Mouse (Mus musculus) R1 (cell line): Measurements from ENCODE around the gene Arpc1a.
"Not testable (repeated sequence)": the region's sequence is repeated elsewhere in the genome, so short reads cannot be mapped to it uniquely, and the experiment has no call there.

Experiments
- DNase-seq: peaks from one replicate; pipeline ENCODE4 v3.0.0-alpha.2; 2018; ENCODE audit warnings: low read depth, low spot score

Arpc1a gene

GRCm38 (mm10) chr5:145083632-145084451 lies at the start of gene Arpc1a, which contains the start of gene Kpna7:
TSS of gene Arpc1a (plus strand) at chr5:145083830.
TSS of gene Kpna7 (minus strand) at chr5:145084030.
- peak; percentile 94 for DNase-seq

- peak; percentile 81 for DNase-seq
Measured at GRCm38 (mm10) chr5:145041628-145042027, 42.0 kb upstream of the Arpc1a start.

GRCm38 (mm10) chr5:145042690-145043089 lies 40.9 kb upstream of the Arpc1a start, which contains the start of gene 1700018F24Rik:
TSS of gene 1700018F24Rik (plus strand) at chr5:145042990.
- DNase-seq, result not testable (repeated sequence)

- peak; percentile 28 for DNase-seq
Measured at GRCm38 (mm10) chr5:145054187-145054586, 29.4 kb upstream of the Arpc1a start.

GRCm38 (mm10) chr5:145057907-145058306 lies 25.7 kb upstream of the Arpc1a start:
- no peak for DNase-seq

GRCm38 (mm10) chr5:145058722-145059121 lies 24.9 kb upstream of the Arpc1a start:
- DNase-seq, result peak; percentile 87

GRCm38 (mm10) chr5:145059524-145059923 lies 24.1 kb upstream of the Arpc1a start:
- peak; percentile 97 for DNase-seq

GRCm38 (mm10) chr5:145064765-145065340 lies 18.8 kb upstream of the Arpc1a start:
- DNase-seq, result peak; percentile 90

GRCm38 (mm10) chr5:145068863-145069262 lies 14.8 kb upstream of the Arpc1a start:
- no peak for DNase-seq

GRCm38 (mm10) chr5:145069707-145070106 lies 13.9 kb upstream of the Arpc1a start:
- peak; percentile 85 for DNase-seq

GRCm38 (mm10) chr5:145071342-145071741 lies 12.3 kb upstream of the Arpc1a start:
- DNase-seq, result peak; percentile 89

GRCm38 (mm10) chr5:145075081-145075480 lies 8.5 kb upstream of the Arpc1a start:
- DNase-seq, result no peak

- DNase-seq, result no peak
Measured at GRCm38 (mm10) chr5:145081866-145082613, 1.6 kb upstream of the Arpc1a start.

GRCm38 (mm10) chr5:145083201-145083600 lies 429 bp upstream of the Arpc1a start:
- not testable (repeated sequence) for DNase-seq

- no peak for DNase-seq
Measured at GRCm38 (mm10) chr5:145084822-145085221, 1.2 kb downstream of the Arpc1a start.

GRCm38 (mm10) chr5:145088186-145088585 lies 4.6 kb downstream of the Arpc1a start:
- peak; percentile 66 for DNase-seq

GRCm38 (mm10) chr5:145089878-145090277 lies 6.2 kb downstream of the Arpc1a start:
- DNase-seq, result no peak

- peak; percentile 38 for DNase-seq
Measured at GRCm38 (mm10) chr5:145096195-145096594, 12.6 kb downstream of the Arpc1a start.

- no peak for DNase-seq
Measured at GRCm38 (mm10) chr5:145098340-145098821, 14.8 kb downstream of the Arpc1a start.

- no peak for DNase-seq
Measured at GRCm38 (mm10) chr5:145100960-145101359, 17.3 kb downstream of the Arpc1a start.

- DNase-seq, result not testable (repeated sequence)
Measured at GRCm38 (mm10) chr5:145101451-145101850, 17.8 kb downstream of the Arpc1a start.

- no peak for DNase-seq
Measured at GRCm38 (mm10) chr5:145102706-145103105, 19.1 kb downstream of the Arpc1a start.
